Mouse (Mus musculus) erythroblast, embryonic 14.5 days (primary cell): Measurements from ENCODE around the gene 3300002I08Rik. TPM values are rescaled to one million over a fixed set of nuclear protein-coding genes. Genes with fewer than 3 reads are reported as not detected.

Source experiments
- H3K27me3 ChIP-seq: 2 replicates; pipeline ENCODE4 v1.6.1; 2012; ENCODE audit warnings: inconsistent platforms; ENCODE audit not compliant: control insufficient read depth
- H3K36me3 ChIP-seq: 2 replicates; pipeline ENCODE4 v1.6.1; 2012; ENCODE audit warnings: mild to moderate bottlenecking, inconsistent platforms; ENCODE audit not compliant: control insufficient read depth
- H3K4me1 ChIP-seq: 2 replicates; pipeline ENCODE4 v1.6.1; 2012; ENCODE audit warnings: inconsistent platforms; ENCODE audit not compliant: control insufficient read depth
- H3K4me3 ChIP-seq: replicated peaks from 2 replicates; pipeline ENCODE3; 2012; ENCODE audit warnings: moderate library complexity, mild to moderate bottlenecking, inconsistent platforms
- H3K9me3 ChIP-seq: 2 replicates; pipeline ENCODE4 v1.6.1; 2012; ENCODE audit warnings: low read length, inconsistent platforms, mixed read lengths; ENCODE audit not compliant: control insufficient read depth
- GATA1 ChIP-seq: IDR thresholded peaks from 2 replicates; pipeline ENCODE4 v1.6.1; 2012; ENCODE audit warnings: low read length, inconsistent platforms, mixed read lengths
- TAL1 ChIP-seq: IDR thresholded peaks from 3 replicates; pipeline ENCODE4 v1.6.1; 2012; ENCODE audit warnings: low read length, inconsistent platforms, mixed read lengths
- polyA plus RNA-seq: library from polyadenylated mRNA; stranded (reverse); fragments of >175 nt; gene quantifications from 2 replicates; pipeline ENCODE4 v1.2.3, GENCODE M21; 2012

Gene 3300002I08Rik
- polyA plus RNA-seq, 1 experiment = not detected

DNA sequence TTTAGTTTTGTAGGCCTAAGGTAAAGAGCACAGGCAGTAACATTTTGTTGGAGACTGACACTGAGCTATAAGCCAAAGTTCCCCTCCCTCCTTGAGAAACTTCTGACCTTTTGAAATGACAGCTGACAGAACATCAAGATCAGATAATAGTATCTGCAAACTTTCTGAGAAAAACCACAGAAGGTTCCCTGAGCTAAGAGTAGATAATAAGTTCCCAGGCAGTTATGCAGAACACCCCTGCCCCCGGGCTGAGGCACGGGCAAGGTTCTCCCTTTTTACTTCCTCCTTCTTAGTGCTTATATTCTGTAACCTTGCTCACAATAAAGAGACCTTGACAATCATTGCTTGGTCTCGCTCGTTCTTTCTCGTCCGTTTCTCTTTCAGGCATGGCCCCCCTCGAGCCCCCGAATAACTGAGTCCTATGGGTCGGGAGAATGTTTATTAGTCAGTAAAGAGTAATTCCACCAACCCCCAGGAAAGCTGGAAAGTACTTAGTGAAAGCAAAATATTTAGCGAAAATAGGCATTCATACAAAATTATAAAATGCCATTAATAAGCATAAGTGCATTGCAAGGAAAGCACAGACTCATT is 55.3 kb downstream of the 3300002I08Rik start:
- no peaks in the 10 kb centered on the region for H3K27me3 ChIP-seq
- H3K9me3 ChIP-seq = no peaks in the 10 kb centered on the region
- H3K4me3 ChIP-seq = no peak overlapping the region
- TF ChIP-seq GATA1 (no peak), TAL1 (no peak)
- H3K36me3 ChIP-seq = no peaks in the 10 kb centered on the region
- H3K4me1 ChIP-seq = peaks cover 6% of the 10 kb centered on the region

DNA sequence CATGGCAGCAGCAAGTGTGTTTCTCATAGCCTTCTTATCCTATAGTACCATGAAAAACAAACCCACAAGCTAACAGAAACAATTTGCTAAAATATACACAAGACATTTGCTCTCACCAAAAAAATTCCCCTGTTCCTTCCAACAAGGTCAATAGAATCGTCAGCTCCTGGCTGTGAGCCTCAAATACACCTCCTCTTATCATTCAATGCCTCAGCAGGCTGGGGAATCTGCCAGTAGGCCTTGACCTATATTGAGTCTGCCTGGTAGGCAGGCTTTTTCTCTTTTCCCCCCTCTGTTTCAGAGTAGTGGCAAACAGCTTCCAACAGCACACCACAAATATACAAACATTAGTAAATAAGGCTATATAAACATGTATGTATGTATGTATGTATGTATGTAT is 63.5 kb downstream of the 3300002I08Rik start:
- Histone ChIP-seq H3K27me3 (no peaks in the 10 kb centered on the region), H3K9me3 (no peaks in the 10 kb centered on the region), H3K4me1 (no peaks in the 10 kb centered on the region), H3K4me3 (no peak overlapping the region), H3K36me3 (no peaks in the 10 kb centered on the region)
- no peak for TF ChIP-seq GATA1
- no peak for TF ChIP-seq TAL1

DNA sequence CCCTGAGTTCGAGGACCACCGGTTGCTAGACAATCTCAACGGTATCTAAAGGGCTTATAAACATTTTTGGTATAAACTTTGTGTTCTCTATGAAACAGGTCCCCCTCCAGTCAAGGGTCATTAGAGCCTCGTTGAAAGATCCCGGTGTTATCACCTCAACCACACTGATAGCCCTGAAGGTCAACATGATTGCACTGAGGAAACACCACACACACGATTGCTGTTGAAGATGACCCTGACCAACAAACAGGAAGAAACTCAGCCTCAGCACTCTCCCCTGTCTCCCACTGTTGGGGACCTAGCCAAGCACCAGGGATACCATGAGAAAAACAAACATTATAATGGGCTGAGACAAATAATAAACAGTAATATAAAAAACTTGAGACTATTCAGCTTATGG is 68.9 kb downstream of the 3300002I08Rik start:
- Histone ChIP-seq H3K4me1 (no peaks in the 10 kb centered on the region), H3K9me3 (peaks cover 3% of the 10 kb centered on the region; the same call in 1 of the 2 replicates)

More for the DNA sequence above, 68.9 kb downstream of the 3300002I08Rik start:
- Histone ChIP-seq H3K36me3 (no peaks in the 10 kb centered on the region), H3K27me3 (no peaks in the 10 kb centered on the region), H3K4me3 (no peak overlapping the region)
- TF ChIP-seq TAL1 (no peak), GATA1 (no peak)

Other genes with a start within 250 kb of the 3300002I08Rik start
- not detected in 2 replicates for gene Zfp120, start 226.1 kb downstream of the 3300002I08Rik start, polyA plus RNA-seq
- not detected in 2 replicates for gene Gm10770, start 183.1 kb downstream of the 3300002I08Rik start, polyA plus RNA-seq
- gene Gm14139, start 181.0 kb downstream of the 3300002I08Rik start, polyA plus RNA-seq = not detected in 2 replicates
- not detected in 2 replicates for gene Zfp937, start 144.7 kb downstream of the 3300002I08Rik start, polyA plus RNA-seq
- not detected in 2 replicates for gene Gm21994, start 107.2 kb downstream of the 3300002I08Rik start, polyA plus RNA-seq
- not detected in 2 replicates for gene Gm14124, start 105.2 kb downstream of the 3300002I08Rik start, polyA plus RNA-seq
- not detected in 2 replicates for gene Gm10130, start 39.1 kb downstream of the 3300002I08Rik start, polyA plus RNA-seq
- gene Zfp442, start 88.7 kb upstream of the 3300002I08Rik start, polyA plus RNA-seq = not detected in 2 replicates
- not detected in 2 replicates for gene Zfp345, start 122.3 kb upstream of the 3300002I08Rik start, polyA plus RNA-seq
- 0.04 TPM in 1 of 2 replicates, not detected in the other for gene Cst7, start 207.7 kb upstream of the 3300002I08Rik start, polyA plus RNA-seq
- gene Apmap, start 245.8 kb upstream of the 3300002I08Rik start, polyA plus RNA-seq = 3.2 and 3.3 TPM in 2 replicates